Mouse (Mus musculus): ENCODE data around the gene Tinagl1.

DNA sequence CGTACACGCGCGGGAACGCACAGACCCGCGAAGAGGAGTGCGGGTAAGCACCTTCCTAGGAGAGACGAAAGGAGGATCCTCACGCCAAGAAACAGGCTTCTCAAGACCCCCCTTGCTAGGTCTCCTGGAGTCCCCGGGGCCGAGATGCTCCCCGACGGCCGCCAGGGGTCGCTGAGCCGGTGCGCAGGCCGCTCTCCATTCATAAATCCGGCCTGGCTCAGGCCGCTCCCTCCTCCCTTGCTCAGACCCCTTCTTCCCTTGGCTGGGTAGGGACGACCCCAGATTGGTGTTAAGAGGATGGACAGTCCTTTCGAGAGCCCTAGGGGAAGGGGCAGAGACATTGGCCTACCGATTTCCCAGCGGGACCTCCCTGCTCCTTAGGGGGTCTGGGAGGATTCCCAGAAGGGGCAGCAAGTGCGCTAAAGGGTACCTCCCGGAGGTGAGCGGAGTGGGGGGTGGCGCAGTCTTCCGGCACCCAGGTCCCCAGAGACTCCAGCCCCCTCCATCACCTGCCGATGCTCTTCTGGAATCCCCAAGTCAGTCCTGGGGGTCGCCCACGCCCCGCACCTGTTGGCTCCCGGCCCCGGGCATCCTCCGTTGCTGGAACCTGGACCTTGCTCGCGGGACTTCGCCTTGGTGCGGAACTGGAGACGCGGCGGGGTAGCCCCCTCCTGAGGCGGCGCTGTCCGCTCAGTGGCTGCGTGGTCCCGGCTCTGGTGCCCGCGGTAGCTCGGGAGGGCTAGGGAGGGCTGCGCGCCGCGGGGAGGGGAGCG is 36.3 kb downstream of the Tinagl1 start:
- TF ChIP-seq GATA1 (IDR thresholded peaks at IDR 0.05; ENCODE audit: borderline replicate concordance, low read length): no peak
- TF ChIP-seq FLI1 (IDR thresholded peaks at IDR 0.05; ENCODE audit: low read length): no peak

All from megakaryocyte, embryonic 14.5 days (primary cell).